Mouse (Mus musculus) ES-E14 (cell line): ENCODE results near the gene Sbk1. TPM values are rescaled to one million over a fixed set of nuclear protein-coding genes. Genes with fewer than 3 reads are reported as not detected.

Experiments used
- DNase-seq: peaks from one replicate; pipeline ENCODE4 v3.0.0-alpha.2; 2013; ENCODE audit warnings: low read depth, low spot score
- H3K27ac ChIP-seq: 2 replicates; pipeline ENCODE4 v1.5.1; 2012; ENCODE audit warnings: low read depth, mild to moderate bottlenecking, low read length, moderate library complexity, mixed read lengths; ENCODE audit not compliant: poor library complexity, insufficient read depth, severe bottlenecking
- H3K36me3 ChIP-seq: 2 replicates; pipeline ENCODE4 v1.6.1; 2012; ENCODE audit warnings: mild to moderate bottlenecking, low read length, moderate library complexity, mixed read lengths; ENCODE audit not compliant: control insufficient read depth, poor library complexity, insufficient read depth, severe bottlenecking
- H3K4me1 ChIP-seq, 2 experiments: fragments of 150-350 bp in 1 of 2; sonication (generic) in 1 of 2; 2 replicates each; pipeline ENCODE4 v1.6.1; 2012; ENCODE audit warnings: low read length in 2 of 2, mild to moderate bottlenecking in 1 of 2, mixed read lengths in 1 of 2; ENCODE audit not compliant: control insufficient read depth in 2 of 2, insufficient read depth in 2 of 2, poor library complexity in 1 of 2
- H3K4me3 ChIP-seq, 2 experiments: fragments of 150-350 bp in 1 of 2; sonication (generic) in 1 of 2; 2 replicates each; pipeline ENCODE4 v1.5.1; 2012; ENCODE audit warnings: low read length in 2 of 2, low read depth in 1 of 2, mild to moderate bottlenecking in 1 of 2, mixed read lengths in 1 of 2; ENCODE audit not compliant: insufficient read depth in 1 of 2, poor library complexity in 1 of 2, severe bottlenecking in 1 of 2
- H3K9ac ChIP-seq: 2 replicates; pipeline ENCODE4 v1.6.1; 2012; ENCODE audit warnings: low read depth, mild to moderate bottlenecking, low read length, mixed read lengths; ENCODE audit not compliant: poor library complexity, insufficient read depth, severe bottlenecking
- H3K9me3 ChIP-seq: fragments of 150-350 bp; sonication (generic); 2 replicates; pipeline ENCODE4 v1.6.1; 2012; ENCODE audit warnings: low read depth, mild to moderate bottlenecking, low read length; ENCODE audit not compliant: control insufficient read depth, insufficient read depth
- CHD2 ChIP-seq: IDR thresholded peaks from 2 replicates; pipeline ENCODE4 v1.6.1; 2014; ENCODE audit warnings: mild to moderate bottlenecking, low read depth, low read length, inconsistent platforms
- HCFC1 ChIP-seq: IDR thresholded peaks from 2 replicates; pipeline ENCODE4 v1.6.1; 2012; ENCODE audit warnings: low read length, inconsistent platforms, borderline replicate concordance; ENCODE audit not compliant: insufficient read depth
- MAFK ChIP-seq: IDR thresholded peaks from 2 replicates; pipeline ENCODE4 v1.6.1; 2014; ENCODE audit warnings: mild to moderate bottlenecking, low read depth, low read length, inconsistent platforms; ENCODE audit not compliant: insufficient read depth
- ZC3H11A ChIP-seq: IDR thresholded peaks from 2 replicates; pipeline ENCODE4 v1.6.1; 2012; ENCODE audit warnings: low read depth, mild to moderate bottlenecking, inconsistent platforms, low read length, borderline replicate concordance
- ZNF384 ChIP-seq: IDR thresholded peaks from 2 replicates; pipeline ENCODE4 v1.6.1; 2012; ENCODE audit warnings: low read depth, low read length, inconsistent platforms
- in situ Hi-C, 2 experiments: fragments of 600-800 bp; cut with MboI; formaldehyde crosslinking; loops; one replicate each; pipeline ENCODE4 v1.15.1; 2025; ENCODE audit warnings: low sequenced_read_pairs in 2 of 2, inconsistent platforms in 1 of 2; ENCODE audit not compliant: unreplicated experiment in 2 of 2
- total RNA-seq: library from RNA; depleted of rRNA; stranded (reverse); fragments of 300-350 nt; gene quantifications from 2 replicates; pipeline ENCODE4 v1.2.3, GENCODE M21; 2012

Gene Sbk1
- total RNA-seq, 1 experiment = 18.6 TPM

- TF ChIP-seq ZNF384 = no peak
- TF ChIP-seq HCFC1 = no peak
- TF ChIP-seq MAFK = no peak
- no peak for TF ChIP-seq CHD2
- TF ChIP-seq ZC3H11A = no peak
- Histone ChIP-seq H3K9ac (no peak overlapping the region), H3K4me1 (peaks cover 2 to 27% of the 10 kb centered on the region in 2 experiments; a peak in 3 of 4 replicates), H3K27ac (no peak overlapping the region), H3K36me3 (peaks cover 8% of the 10 kb centered on the region; the same call in 1 of the 2 replicates), H3K9me3 (no peaks in the 10 kb centered on the region), H3K4me3 (no peak overlapping the region)
- in situ Hi-C loops = no loop called here
- DNase-seq = no peak
Measured at GRCm38 (mm10) chr7:126284865-126285264, 12.4 kb downstream of the Sbk1 start.

- Histone ChIP-seq H3K9me3 (no peaks in the 10 kb centered on the region), H3K4me1 (peaks cover 0 to 24% of the 10 kb centered on the region in 2 experiments; a peak in 3 of 4 replicates), H3K36me3 (peaks cover 8% of the 10 kb centered on the region; the same call in 1 of the 2 replicates), H3K4me3 (no peak overlapping the region), H3K9ac (no peak overlapping the region), H3K27ac (no peak overlapping the region)
- DNase-seq = no peak
- in situ Hi-C loops = no loop called here
- no peak for TF ChIP-seq MAFK
- no peak for TF ChIP-seq HCFC1
- TF ChIP-seq ZC3H11A = no peak
- TF ChIP-seq ZNF384 = no peak
- no peak for TF ChIP-seq CHD2
Measured at GRCm38 (mm10) chr7:126285293-126286211, 13.1 kb downstream of the Sbk1 start.

GRCm38 (mm10) chr7:126286311-126286710 is 13.9 kb downstream of the Sbk1 start:
- no peak for DNase-seq
- Histone ChIP-seq H3K4me1 (peaks cover 0 to 24% of the 10 kb centered on the region in 2 experiments; a peak in 3 of 4 replicates), H3K27ac (no peak overlapping the region), H3K4me3 (no peak overlapping the region), H3K9me3 (no peaks in the 10 kb centered on the region), H3K9ac (no peak overlapping the region), H3K36me3 (peaks cover 8% of the 10 kb centered on the region; the same call in 1 of the 2 replicates)
- in situ Hi-C loops = no loop called here
- TF ChIP-seq HCFC1 (no peak), ZC3H11A (no peak), ZNF384 (no peak), CHD2 (no peak), MAFK (no peak)

GRCm38 (mm10) chr7:126287493-126288103 is 15.2 kb downstream of the Sbk1 start:
- Histone ChIP-seq H3K9ac (no peak overlapping the region), H3K4me3 (no peak overlapping the region), H3K36me3 (peaks cover 12% of the 10 kb centered on the region; the same call in 1 of the 2 replicates), H3K27ac (no peak overlapping the region), H3K4me1 (peaks cover 0 to 26% of the 10 kb centered on the region in 2 experiments; a peak in 3 of 4 replicates), H3K9me3 (no peaks in the 10 kb centered on the region)
- in situ Hi-C loops = no loop called here
- no peak for TF ChIP-seq CHD2
- no peak for TF ChIP-seq MAFK
- no peak for TF ChIP-seq ZC3H11A
- no peak for TF ChIP-seq ZNF384
- no peak for TF ChIP-seq HCFC1
- DNase-seq = no peak
